Mouse (Mus musculus) colon, adult 2 months (tissue): ENCODE measurements around the gene Gm5065. TPM values are rescaled to one million over a fixed set of nuclear protein-coding genes. Genes with fewer than 3 reads are reported as not detected.

ENCODE experiments used
- polyA plus RNA-seq: library from polyadenylated mRNA; depleted of rRNA; stranded (reverse); fragments of >200 nt; gene quantifications from 2 replicates; pipeline ENCODE4 v1.2.3, GENCODE M21; 2012; rRNA removed

The Gm5065 gene
- polyA plus RNA-seq: not detected in 2 replicates

GRCm38 (mm10) chr7:5350237-5350636 is at the start of gene Gm5065:
Gene Gm5065, plus strand, starts transcription at chr7:5350537.

DNA sequence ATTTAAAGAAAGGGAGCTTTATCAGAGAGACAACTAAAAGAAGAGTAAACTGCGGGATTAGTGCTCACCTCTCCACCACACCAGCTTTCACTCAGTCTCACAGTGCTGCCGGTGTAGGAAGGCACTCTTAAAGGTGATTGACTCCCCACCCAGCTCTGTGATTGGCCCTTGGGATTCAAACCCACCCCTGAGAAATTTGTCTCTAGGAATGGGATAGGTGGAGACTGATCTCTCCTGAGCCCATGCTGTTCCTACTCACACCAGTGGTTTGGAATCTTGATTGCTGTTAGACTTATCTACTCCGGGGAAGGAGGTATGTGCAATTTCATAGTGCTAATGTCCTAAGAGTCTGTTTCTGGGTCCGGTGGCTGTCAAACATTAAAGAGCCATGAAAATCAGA is 598 bp downstream of the Gm5065 start, which contains the start of gene Nlrp2:
TSS of gene Nlrp2 (minus strand) at position 101 of the 400 bp plus-strand sequence.

Other genes starting within 250 kb of the Gm5065 start
- not detected in 2 replicates for gene Rfpl4, start 233.6 kb upstream of the Gm5065 start, polyA plus RNA-seq
- 0.22 and 0.27 TPM in 2 replicates for gene Rasl2-9, start 224.6 kb upstream of the Gm5065 start, polyA plus RNA-seq
- gene Vmn1r55, start 200.9 kb upstream of the Gm5065 start, polyA plus RNA-seq: not detected in 2 replicates
- gene Vmn1r56, start 153.8 kb upstream of the Gm5065 start, polyA plus RNA-seq: not detected in 2 replicates
- not detected in 2 replicates for gene Vmn1r57, start 132.0 kb upstream of the Gm5065 start, polyA plus RNA-seq
- gene Nlrp2, start 498 bp downstream of the Gm5065 start, polyA plus RNA-seq: not detected in 2 replicates
- not detected in 2 replicates for gene Vmn1r58, start 62.9 kb downstream of the Gm5065 start, polyA plus RNA-seq
- not detected in 2 replicates for gene Vmn1r59, start 106.2 kb downstream of the Gm5065 start, polyA plus RNA-seq
- gene Vmn2r28, start 143.4 kb downstream of the Gm5065 start, polyA plus RNA-seq: not detected in 2 replicates
- gene Vmn1r60, start 196.8 kb downstream of the Gm5065 start, polyA plus RNA-seq: not detected in 2 replicates